Mouse (Mus musculus) stomach, postnatal 0 days (tissue): ENCODE results near the gene Myl6b.

Experiments
- CTCF ChIP-seq: IDR thresholded peaks from 2 replicates; pipeline ENCODE4 v1.5.1; 2016; ENCODE audit warnings: antibody characterized with exemption, low read depth, mild to moderate bottlenecking, moderate library complexity
- EP300 ChIP-seq: optimal IDR thresholded peaks from 2 replicates; pipeline ENCODE3; 2016; ENCODE audit warnings: antibody characterized with exemption

GRCm38 (mm10) chr10:128495903-128496302 is 2.6 kb downstream of the Myl6b start:
- TF ChIP-seq CTCF (no peak), EP300 (no peak)
